Mouse (Mus musculus) kidney, postnatal 0 days (tissue): Measurements from ENCODE around the gene Itsn1. TPM values are rescaled to one million over a fixed set of nuclear protein-coding genes. Genes with fewer than 3 reads are reported as not detected.
A peak's percentile ranks its signal among the peaks of the same experiment; 100 is the strongest.

Source experiments
- ATAC-seq: fragments of 200-750 bp; cut with Nextera tagmentation; replicated peaks from 2 replicates; pipeline ENCODE4 v1.8.0; 2017; ENCODE audit warnings: low read depth, moderate number of reproducible peaks, moderate TSS enrichment, moderate library complexity; ENCODE audit not compliant: low FRiP score
- DNase-seq: peaks from one replicate; pipeline ENCODE4 v3.0.0-alpha.2; 2016; ENCODE audit warnings: low spot score
- H3K27ac ChIP-seq: fragments of 300-500 bp; sonication (generic); 2 replicates; pipeline ENCODE4 v1.5.1; 2014; ENCODE audit warnings: mild to moderate bottlenecking
- H3K27me3 ChIP-seq: fragments of 300-500 bp; sonication (generic); 2 replicates; pipeline ENCODE4 v1.6.1; 2014; ENCODE audit warnings: low read length, mixed read lengths; ENCODE audit not compliant: insufficient read depth
- H3K36me3 ChIP-seq: fragments of 300-500 bp; sonication (generic); 2 replicates; pipeline ENCODE4 v1.6.1; 2014; ENCODE audit warnings: low read length, mixed read lengths; ENCODE audit not compliant: insufficient read depth
- H3K4me1 ChIP-seq: fragments of 300-500 bp; sonication (generic); replicated peaks from 2 replicates; pipeline ENCODE4 v1.6.1; 2014; ENCODE audit warnings: antibody characterized with exemption, low read length, mixed read lengths; ENCODE audit not compliant: insufficient read depth
- H3K4me2 ChIP-seq: fragments of 300-500 bp; sonication (generic); 2 replicates; pipeline ENCODE4 v1.6.1; 2014; ENCODE audit warnings: mild to moderate bottlenecking, low read length, moderate library complexity, mixed read lengths
- H3K4me3 ChIP-seq: fragments of 300-500 bp; sonication (generic); replicated peaks from 2 replicates; pipeline ENCODE4 v1.5.1; 2014; ENCODE audit warnings: low read depth, low read length
- H3K9ac ChIP-seq: fragments of 300-500 bp; sonication (generic); 2 replicates; pipeline ENCODE4 v1.6.1; 2014; ENCODE audit warnings: low read depth, low read length
- H3K9me3 ChIP-seq: fragments of 300-500 bp; sonication (generic); replicated peaks from 2 replicates; pipeline ENCODE4 v1.6.1; 2016; ENCODE audit warnings: low read length, inconsistent platforms, mixed read lengths
- CTCF ChIP-seq: IDR thresholded peaks from 2 replicates; pipeline ENCODE4 v1.5.1; 2016; ENCODE audit warnings: antibody characterized with exemption, low read depth, mild to moderate bottlenecking, moderate library complexity
- WGBS: fragments of 180-500 bp; shearing (Covaris S2); extraction: QIAGEN DNeasy Blood & Tissue Kit; methylation state at CpG from one replicate; pipeline ENCODE4 v1.1.7; 2014; 5-methylcytosine and 5-hydroxymethylcytosine counted together
- polyA plus RNA-seq: library from polyadenylated mRNA; unstranded; fragments of >200 nt; fragmentation: Nextera tagmentation; extraction: Ambion mirVana; gene quantifications from 2 replicates; pipeline ENCODE4 v1.2.1, GENCODE M21; 2015

Gene Itsn1
- polyA plus RNA-seq, 1 experiment from 2014 or later = 14.4 TPM

GRCm38 (mm10) chr16:91829121-91829520 is 100.0 kb downstream of the Itsn1 start:
- no peak for DNase-seq

DNA sequence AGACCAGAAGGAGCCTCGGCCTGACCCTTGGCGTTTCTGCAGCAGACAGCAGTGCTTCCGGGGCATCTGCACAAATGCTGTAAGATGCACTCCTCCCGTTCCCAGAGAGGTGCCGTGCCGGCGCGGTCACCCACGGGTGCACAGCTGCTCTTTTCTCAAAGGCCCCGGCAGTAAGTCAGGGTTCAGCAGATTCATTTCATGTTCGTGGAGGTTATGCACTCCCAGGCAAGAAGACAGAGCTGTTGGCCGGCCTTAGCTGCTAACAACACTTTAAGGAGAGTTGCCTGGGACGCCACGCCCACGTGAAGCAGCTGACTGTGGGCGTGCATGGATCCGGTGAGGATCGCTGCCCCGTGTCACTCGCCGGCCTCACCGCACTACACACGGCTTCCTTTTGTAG is 101.2 kb downstream of the Itsn1 start:
- no peak for TF ChIP-seq CTCF
- peaks cover 6% of the 10 kb centered on the region; the same call in 1 of the 2 replicates for H3K4me1 ChIP-seq
- 0 out of 2 replicates have a peak, but pooled peaks cover 4% of the 10 kb centered on the region for H3K36me3 ChIP-seq
- DNase-seq (peak; percentile 60), ATAC-seq (peak; percentile 82)
- H3K4me2 ChIP-seq = peak overlapping the region; percentile 37
- H3K27ac ChIP-seq = peak overlapping the region; percentile 48; the same call in 1 of the 2 replicates
- H3K9ac ChIP-seq = no peak overlapping the region
- no peaks in the 10 kb centered on the region for H3K27me3 ChIP-seq
- H3K9me3 ChIP-seq = no peaks in the 10 kb centered on the region
- 41% methylated on average over 23 of the region's 23 CpGs for WGBS
- no peak overlapping the region for H3K4me3 ChIP-seq

More at GRCm38 (mm10) chr16:91829121-91829520, 100.0 kb downstream of the Itsn1 start:
- H3K9me3 ChIP-seq = no peaks in the 10 kb centered on the region
- TF ChIP-seq CTCF = no peak
- 0 out of 2 replicates have a peak, but pooled peaks cover 4% of the 10 kb centered on the region for H3K36me3 ChIP-seq
- H3K9ac ChIP-seq = no peak overlapping the region
- ATAC-seq = no peak
- H3K27me3 ChIP-seq = no peaks in the 10 kb centered on the region
- no peak overlapping the region for H3K4me3 ChIP-seq
- no peak overlapping the region for H3K4me2 ChIP-seq
- 58% methylated on average over 5 of the region's 5 CpGs for WGBS
- H3K27ac ChIP-seq = no peak overlapping the region
- peaks cover 3% of the 10 kb centered on the region; the same call in 1 of the 2 replicates for H3K4me1 ChIP-seq

GRCm38 (mm10) chr16:91833121-91833520 is 104.0 kb downstream of the Itsn1 start:
- no peaks in the 10 kb centered on the region for H3K9me3 ChIP-seq
- H3K4me1 ChIP-seq = peaks cover 6% of the 10 kb centered on the region; the same call in 1 of the 2 replicates
- DNase-seq (peak; percentile 52), ATAC-seq (no peak)
- H3K27ac ChIP-seq = no peak overlapping the region
- H3K4me2 ChIP-seq = no peak overlapping the region
- H3K27me3 ChIP-seq = no peaks in the 10 kb centered on the region
- H3K36me3 ChIP-seq = 0 out of 2 replicates have a peak, but pooled peaks cover 4% of the 10 kb centered on the region
- H3K9ac ChIP-seq = no peak overlapping the region
- no peak overlapping the region for H3K4me3 ChIP-seq
- 54% methylated on average over 5 of the region's 5 CpGs for WGBS
- TF ChIP-seq CTCF = no peak

DNA sequence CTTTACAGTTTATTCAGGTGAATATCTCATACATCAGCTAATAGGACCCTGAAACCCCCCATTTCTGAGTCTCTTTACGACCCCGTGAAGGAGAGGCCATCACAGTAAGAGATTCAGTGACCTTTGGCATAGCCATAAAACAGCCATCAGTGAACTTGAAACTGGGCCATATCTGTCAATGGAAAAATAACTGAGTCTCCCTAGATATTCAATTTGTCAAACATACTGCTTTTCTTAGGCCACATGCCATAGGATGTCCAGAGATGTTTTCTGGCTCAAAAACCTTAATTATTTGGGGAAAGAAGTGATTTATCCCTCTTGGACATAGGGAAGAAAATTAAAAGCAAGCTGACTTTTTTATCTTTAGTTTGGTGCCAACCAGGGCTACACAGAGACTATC is 104.5 kb downstream of the Itsn1 start:
- ATAC-seq (no peak), DNase-seq (peak; percentile 51)
- Histone ChIP-seq H3K9ac (no peak overlapping the region), H3K4me1 (peaks cover 6% of the 10 kb centered on the region; the same call in 1 of the 2 replicates), H3K27me3 (no peaks in the 10 kb centered on the region), H3K4me2 (no peak overlapping the region), H3K36me3 (0 out of 2 replicates have a peak, but pooled peaks cover 4% of the 10 kb centered on the region), H3K4me3 (no peak overlapping the region), H3K27ac (no peak overlapping the region), H3K9me3 (no peaks in the 10 kb centered on the region)
- TF ChIP-seq CTCF = no peak
- 42% methylated on average over 2 of the region's 2 CpGs for WGBS

- Histone ChIP-seq H3K4me1 (peaks cover 6% of the 10 kb centered on the region; the same call in 1 of the 2 replicates), H3K9ac (no peak overlapping the region), H3K27ac (no peak overlapping the region), H3K4me3 (no peak overlapping the region), H3K27me3 (no peaks in the 10 kb centered on the region), H3K9me3 (no peaks in the 10 kb centered on the region), H3K36me3 (0 out of 2 replicates have a peak, but pooled peaks cover 4% of the 10 kb centered on the region), H3K4me2 (no peak overlapping the region)
- WGBS = 69% methylated on average over 1 of the region's 1 CpGs
- no peak for TF ChIP-seq CTCF
- no peak for ATAC-seq
- no peak for DNase-seq
These were observed 104.9 kb downstream of the Itsn1 start for GRCm38 (mm10) chr16:91833981-91834380.

- Histone ChIP-seq H3K9me3 (no peaks in the 10 kb centered on the region), H3K9ac (no peak overlapping the region), H3K27ac (no peak overlapping the region), H3K4me3 (no peak overlapping the region), H3K4me1 (0 out of 2 replicates have a peak, but pooled peaks cover 3% of the 10 kb centered on the region), H3K36me3 (no peaks in the 10 kb centered on the region), H3K27me3 (no peaks in the 10 kb centered on the region), H3K4me2 (no peak overlapping the region)
- 88% methylated on average over 6 of the region's 6 CpGs for whole genome bisulfite sequencing
- no peak for TF ChIP-seq CTCF
- no peak for ATAC-seq
- no peak for DNase-seq
These were observed 106.7 kb downstream of the Itsn1 start for GRCm38 (mm10) chr16:91835790-91836189.
